Mouse (Mus musculus): ENCODE measurements around the gene Bcl2l12. TPM values are rescaled to one million over a fixed set of nuclear protein-coding genes. Genes with fewer than 3 reads are reported as not detected.

The Bcl2l12 gene
- polyA plus RNA-seq, 1 experiment from 2014 or later: 66.7 TPM

- Histone ChIP-seq H3K9ac (peak within 1 kb of the TSS; percentile 98), H3K4me3 (peak within 1 kb of the TSS; percentile 98), H3K36me3 (peaks cover 27% of the 10 kb centered on the region), H3K27ac (peak within 1 kb of the TSS; percentile 100), H3K9me3 (no peaks in the 10 kb centered on the region), H3K4me1 (peaks cover 35% of the 10 kb centered on the region), H3K27me3 (0 out of 2 replicates have a peak, but pooled peaks cover 5% of the 10 kb centered on the region), H3K4me2 (peak within 1 kb of the TSS; percentile 87)
- ATAC-seq (ENCODE audit: borderline replicate concordance, extremely low read depth, low FRiP score, low TSS enrichment): peak; percentile 87
- WGBS: under 1% methylated on average over 69 of the region's 69 CpGs
Measured at GRCm38 (mm10) chr7:45015957-45016612, 17.6 kb upstream of the Bcl2l12 start, which contains the start of gene Scaf1. Gene Scaf1, minus strand, starts transcription at chr7:45016363.

DNA sequence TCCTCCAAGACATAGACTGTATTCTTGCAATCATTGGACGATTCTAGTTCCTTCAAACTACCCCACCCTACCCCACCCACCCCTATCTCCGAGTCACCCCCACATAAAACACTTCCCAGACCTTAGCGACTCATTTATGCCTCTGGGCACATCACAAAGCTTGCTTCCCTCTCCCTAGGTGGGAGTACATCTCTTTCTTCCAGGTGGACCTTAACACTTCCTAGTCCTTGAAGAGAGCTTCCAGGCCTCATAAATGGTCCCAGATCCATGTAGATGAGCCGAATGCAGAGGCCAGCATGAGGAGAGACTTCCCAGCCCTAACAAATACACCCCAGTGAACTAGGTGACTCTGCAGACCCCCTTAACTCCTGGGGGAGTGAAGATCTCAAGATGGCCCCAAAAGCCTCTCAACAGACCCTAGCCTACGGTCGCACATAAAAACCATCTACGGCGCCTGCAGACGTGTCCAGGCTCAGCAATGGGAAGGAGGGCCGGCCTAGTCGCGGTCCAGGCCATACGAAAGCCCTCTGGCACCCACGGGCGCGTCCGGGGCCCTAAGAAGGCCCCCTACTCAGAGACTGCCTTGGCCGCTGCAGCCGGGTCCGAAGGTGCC is 16.9 kb upstream of the Bcl2l12 start:
- Histone ChIP-seq H3K9me3 (no peaks in the 10 kb centered on the region), H3K4me3 (peak overlapping the region; percentile 98), H3K36me3 (peaks cover 32% of the 10 kb centered on the region), H3K27me3 (0 out of 2 replicates have a peak, but pooled peaks cover 2% of the 10 kb centered on the region), H3K27ac (peak overlapping the region; percentile 100), H3K4me1 (peaks cover 35% of the 10 kb centered on the region), H3K4me2 (peak overlapping the region; percentile 87), H3K9ac (peak overlapping the region; percentile 98)
- ATAC-seq (ENCODE audit: borderline replicate concordance, extremely low read depth, low FRiP score, low TSS enrichment): no peak
- WGBS: under 1% methylated on average over 20 of the region's 20 CpGs

DNA sequence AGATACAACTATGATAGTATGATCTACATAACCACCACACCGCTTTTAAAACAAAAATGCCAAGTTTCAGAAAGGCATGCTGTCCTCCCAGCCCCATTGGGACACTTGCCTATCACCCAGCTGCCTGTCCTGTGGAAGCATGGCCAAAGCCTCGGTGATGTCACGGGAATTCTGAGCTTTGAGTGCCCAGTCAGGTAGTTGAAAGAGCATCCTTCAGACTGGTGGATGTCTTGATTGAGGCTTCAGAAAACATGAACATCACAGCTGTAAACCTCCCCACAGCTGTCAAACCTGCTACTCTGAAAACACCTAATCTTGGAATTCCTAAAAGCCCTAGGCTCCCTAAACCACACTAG is 15.6 kb upstream of the Bcl2l12 start:
- WGBS: 89% methylated on average over 3 of the region's 3 CpGs
- no peak for ATAC-seq (ENCODE audit: borderline replicate concordance, extremely low read depth, low FRiP score, low TSS enrichment)
- no peak overlapping the region for H3K4me2 ChIP-seq

GRCm38 (mm10) chr7:45013366-45014095 is 15.0 kb upstream of the Bcl2l12 start:
- WGBS: 89% methylated on average over 16 of the region's 16 CpGs
- no peak for ATAC-seq (ENCODE audit: borderline replicate concordance, extremely low read depth, low FRiP score, low TSS enrichment)
- Histone ChIP-seq H3K4me1 (peaks cover 20% of the 10 kb centered on the region), H3K36me3 (peaks cover 50% of the 10 kb centered on the region), H3K4me2 (no peak overlapping the region), H3K27me3 (no peaks in the 10 kb centered on the region), H3K9ac (no peak overlapping the region; the same call in 1 of the 2 replicates), H3K9me3 (no peaks in the 10 kb centered on the region), H3K4me3 (no peak overlapping the region), H3K27ac (no peak overlapping the region)

More for the DNA sequence above, 15.6 kb upstream of the Bcl2l12 start:
- H3K27ac ChIP-seq: no peak overlapping the region
- no peaks in the 10 kb centered on the region for H3K27me3 ChIP-seq
- H3K4me1 ChIP-seq: peaks cover 25% of the 10 kb centered on the region
- no peak overlapping the region; the same call in 1 of the 2 replicates for H3K9ac ChIP-seq
- H3K9me3 ChIP-seq: no peaks in the 10 kb centered on the region
- no peak overlapping the region for H3K4me3 ChIP-seq
- peaks cover 46% of the 10 kb centered on the region for H3K36me3 ChIP-seq

DNA sequence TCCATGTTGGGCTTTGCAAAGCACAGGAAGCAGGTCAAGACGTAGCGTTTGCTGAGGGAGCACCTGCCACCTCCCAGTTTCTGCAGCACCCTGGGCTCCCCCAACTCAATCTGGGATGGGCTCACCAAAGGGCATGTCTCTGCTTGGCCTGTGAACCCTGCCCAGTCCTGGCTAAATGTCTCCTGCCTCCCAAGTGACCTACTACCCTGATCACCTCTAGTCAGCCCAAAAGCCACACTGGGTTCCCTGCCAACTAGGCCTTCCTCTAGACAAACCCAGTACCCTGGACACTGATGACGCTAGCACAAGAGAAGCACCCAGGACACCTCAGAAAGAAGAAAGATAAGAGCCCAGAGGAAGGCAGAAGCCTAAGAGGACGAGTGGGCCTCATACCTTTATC is 14.3 kb upstream of the Bcl2l12 start:
- 76% methylated on average over 4 of the region's 4 CpGs for WGBS
- H3K36me3 ChIP-seq: peaks cover 58% of the 10 kb centered on the region
- no peak overlapping the region for H3K4me3 ChIP-seq

DNA sequence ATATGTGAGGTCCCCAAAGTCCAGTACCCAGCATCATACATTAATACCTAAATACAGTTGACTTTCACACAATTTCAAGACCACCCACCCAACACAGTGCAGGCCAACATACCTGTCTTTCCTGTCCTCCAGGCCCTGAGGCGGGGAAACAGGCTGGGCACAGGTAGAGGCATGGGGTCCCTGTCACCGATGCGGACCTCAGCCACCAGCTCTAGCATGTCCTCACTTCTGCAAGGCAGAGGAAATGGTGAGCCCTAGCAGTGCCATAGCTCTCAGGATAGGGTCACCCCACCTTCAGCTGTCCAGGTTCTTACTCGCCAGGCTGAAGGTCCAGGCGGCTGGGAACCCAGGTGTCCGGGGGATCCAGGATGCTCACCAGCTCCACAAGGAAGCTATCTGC is 13.5 kb upstream of the Bcl2l12 start:
- Histone ChIP-seq H3K9me3 (no peaks in the 10 kb centered on the region), H3K27ac (no peak overlapping the region), H3K4me2 (no peak overlapping the region), H3K36me3 (peaks cover 66% of the 10 kb centered on the region), H3K4me3 (no peak overlapping the region), H3K4me1 (peaks cover 15% of the 10 kb centered on the region), H3K9ac (no peak overlapping the region), H3K27me3 (no peaks in the 10 kb centered on the region)
- no peak for ATAC-seq (ENCODE audit: borderline replicate concordance, extremely low read depth, low FRiP score, low TSS enrichment)
- 95% methylated on average over 6 of the region's 6 CpGs for WGBS

More for the DNA sequence above, 14.3 kb upstream of the Bcl2l12 start:
- Histone ChIP-seq H3K9me3 (no peaks in the 10 kb centered on the region), H3K9ac (no peak overlapping the region), H3K4me1 (peaks cover 15% of the 10 kb centered on the region), H3K27me3 (no peaks in the 10 kb centered on the region), H3K27ac (no peak overlapping the region), H3K4me2 (no peak overlapping the region)
- ATAC-seq (ENCODE audit: borderline replicate concordance, extremely low read depth, low FRiP score, low TSS enrichment): no peak

- Histone ChIP-seq H3K36me3 (peaks cover 94% of the 10 kb centered on the region), H3K9me3 (no peaks in the 10 kb centered on the region), H3K4me1 (0 out of 2 replicates have a peak, but pooled peaks cover 4% of the 10 kb centered on the region), H3K4me2 (no peak overlapping the region), H3K27ac (no peak overlapping the region), H3K9ac (no peak overlapping the region), H3K4me3 (no peak overlapping the region), H3K27me3 (no peaks in the 10 kb centered on the region)
- ATAC-seq (ENCODE audit: borderline replicate concordance, extremely low read depth, low FRiP score, low TSS enrichment): no peak
- 91% methylated on average over 19 of the region's 19 CpGs for WGBS
Measured at GRCm38 (mm10) chr7:45008411-45008810, 9.9 kb upstream of the Bcl2l12 start.

DNA sequence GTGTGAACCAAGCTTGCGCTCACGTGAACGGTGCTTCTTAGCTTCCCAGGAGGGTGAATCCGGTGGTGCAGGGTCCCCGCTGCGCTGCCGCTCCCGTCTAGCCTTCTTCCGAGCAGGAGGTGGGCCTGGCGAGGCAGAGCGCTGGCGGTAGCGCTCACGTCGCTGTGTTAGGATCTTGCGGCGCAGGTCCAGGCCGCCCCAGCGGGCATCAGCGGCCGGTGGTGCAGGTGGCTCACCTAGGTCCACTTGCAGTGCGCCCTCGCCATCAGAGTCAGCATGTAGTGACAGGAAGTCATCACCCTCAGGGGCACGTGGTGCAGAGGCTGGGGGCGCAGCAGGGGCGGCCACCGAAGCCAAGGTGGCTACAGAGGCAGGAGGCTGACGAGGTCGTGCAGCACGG is 9.3 kb upstream of the Bcl2l12 start:
- no peak overlapping the region for H3K4me3 ChIP-seq
- no peaks in the 10 kb centered on the region for H3K27me3 ChIP-seq
- no peak overlapping the region for H3K27ac ChIP-seq
- peaks cover 94% of the 10 kb centered on the region for H3K36me3 ChIP-seq
- H3K9ac ChIP-seq: no peak overlapping the region
- H3K4me2 ChIP-seq: no peak overlapping the region
- 94% methylated on average over 30 of the region's 30 CpGs for WGBS
- H3K9me3 ChIP-seq: no peaks in the 10 kb centered on the region
- no peaks in the 10 kb centered on the region for H3K4me1 ChIP-seq
- ATAC-seq (ENCODE audit: borderline replicate concordance, extremely low read depth, low FRiP score, low TSS enrichment): no peak

DNA sequence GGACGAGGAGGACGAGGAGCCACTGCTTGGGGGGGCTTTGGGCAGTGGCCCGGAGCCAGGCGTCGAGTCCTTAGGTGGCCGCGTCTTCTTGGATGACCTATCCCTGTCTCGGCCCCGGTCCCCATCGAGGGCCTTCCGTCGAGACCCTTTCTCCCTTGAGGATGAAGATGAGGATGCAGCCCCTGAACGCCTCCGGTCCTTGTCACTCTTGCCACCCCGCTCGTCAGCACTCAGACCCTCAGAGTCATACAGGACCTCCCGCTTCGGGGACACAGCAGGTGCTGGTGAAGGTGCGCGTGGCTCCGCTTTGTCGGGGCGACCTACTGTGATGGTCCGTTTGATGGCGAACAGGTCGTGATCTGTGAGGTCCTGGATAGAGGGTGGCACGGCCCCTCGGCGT is 8.6 kb upstream of the Bcl2l12 start:
- Histone ChIP-seq H3K36me3 (peaks cover 94% of the 10 kb centered on the region), H3K4me3 (no peak overlapping the region), H3K9me3 (no peaks in the 10 kb centered on the region), H3K9ac (no peak overlapping the region), H3K27me3 (no peaks in the 10 kb centered on the region), H3K4me2 (no peak overlapping the region), H3K4me1 (no peaks in the 10 kb centered on the region), H3K27ac (no peak overlapping the region)
- ATAC-seq (ENCODE audit: borderline replicate concordance, extremely low read depth, low FRiP score, low TSS enrichment): no peak
- 92% methylated on average over 29 of the region's 29 CpGs for WGBS

DNA sequence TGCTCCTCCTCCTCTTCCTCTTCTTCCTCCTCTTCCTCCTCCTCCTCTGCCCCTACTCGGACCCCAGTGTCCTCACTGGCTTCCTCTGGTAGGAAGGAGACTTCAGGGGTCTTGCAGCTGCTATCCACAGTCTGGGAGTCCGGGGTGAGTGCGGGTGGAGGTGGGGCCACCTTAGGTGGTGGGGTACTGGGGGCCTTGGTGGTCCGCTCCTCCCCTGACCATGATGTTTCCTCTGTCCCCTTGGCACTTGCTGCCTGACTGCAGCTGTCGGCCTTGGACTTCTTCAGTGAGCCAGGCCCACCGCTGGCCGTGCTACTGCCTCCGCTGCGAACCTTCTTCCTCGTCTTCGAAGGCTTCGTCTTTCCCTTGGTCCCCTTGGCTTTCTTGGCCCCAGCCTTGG is 8.0 kb upstream of the Bcl2l12 start:
- Histone ChIP-seq H3K27ac (no peak overlapping the region), H3K9me3 (no peaks in the 10 kb centered on the region), H3K4me2 (no peak overlapping the region), H3K9ac (no peak overlapping the region), H3K4me3 (no peak overlapping the region), H3K4me1 (no peaks in the 10 kb centered on the region), H3K36me3 (peaks cover 94% of the 10 kb centered on the region), H3K27me3 (no peaks in the 10 kb centered on the region)
- WGBS: 90% methylated on average over 12 of the region's 12 CpGs
- no peak for ATAC-seq (ENCODE audit: borderline replicate concordance, extremely low read depth, low FRiP score, low TSS enrichment)

GRCm38 (mm10) chr7:45005321-45005992 is 6.9 kb upstream of the Bcl2l12 start:
- Histone ChIP-seq H3K9me3 (no peaks in the 10 kb centered on the region), H3K4me2 (no peak overlapping the region), H3K27me3 (no peaks in the 10 kb centered on the region), H3K36me3 (peaks cover 96% of the 10 kb centered on the region), H3K4me1 (no peaks in the 10 kb centered on the region), H3K9ac (no peak overlapping the region), H3K4me3 (no peak overlapping the region), H3K27ac (no peak overlapping the region)
- no peak for ATAC-seq (ENCODE audit: borderline replicate concordance, extremely low read depth, low FRiP score, low TSS enrichment)
- WGBS: 79% methylated on average over 6 of the region's 6 CpGs

Data from lung, embryonic 15.5 days (tissue).